Mouse (Mus musculus) cortical plate, adult 2 months (tissue): Measurements from ENCODE around the gene Cxcr3.

Experiments used
- CTCF ChIP-seq: fragments of 200-500 bp; IDR thresholded peaks from 2 replicates; pipeline ENCODE4 v1.5.1; 2011; ENCODE audit warnings: mild to moderate bottlenecking, control low read depth, low read length; ENCODE audit not compliant: insufficient read depth; ENCODE audit errors: extremely low read depth
- POLR2A ChIP-seq: fragments of 200-500 bp; IDR thresholded peaks from 2 replicates; pipeline ENCODE4 v1.6.1; 2011; ENCODE audit warnings: mild to moderate bottlenecking, low read length, control low read depth; ENCODE audit not compliant: insufficient read depth; ENCODE audit errors: extremely low read depth

DNA sequence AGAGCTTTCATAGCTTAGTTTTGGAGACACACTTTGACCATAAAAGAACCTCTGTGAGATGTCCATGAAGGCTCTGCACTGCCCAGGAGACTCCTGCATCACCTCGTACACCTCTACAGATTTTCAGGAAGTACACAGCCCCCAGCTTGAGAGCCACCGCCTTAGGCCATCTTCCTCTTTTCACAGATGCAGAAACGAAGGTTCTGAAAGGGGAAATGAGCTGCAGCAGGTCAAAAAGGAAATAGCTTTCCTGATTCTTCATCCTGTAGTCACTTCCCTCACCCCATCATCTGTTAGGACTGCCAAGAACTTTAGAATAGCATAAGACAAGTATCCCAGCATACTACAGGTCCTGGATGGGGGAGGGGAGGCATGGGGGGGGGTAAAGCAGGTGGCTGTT, 36.2 kb upstream of the Cxcr3 start:
- TF ChIP-seq CTCF (no peak), POLR2A (no peak)
